Mouse (Mus musculus) lung, postnatal 4 days (tissue): ENCODE data around the gene Zfp113.
"Not testable (repeated sequence)": the region's sequence is repeated elsewhere in the genome, so short reads cannot be mapped to it uniquely, and the experiment has no call there.

Source experiments
- DNase-seq, 2 experiments: peaks; one replicate each; pipeline ENCODE4 v3.0.0; 2021

The Zfp113 gene

DNA sequence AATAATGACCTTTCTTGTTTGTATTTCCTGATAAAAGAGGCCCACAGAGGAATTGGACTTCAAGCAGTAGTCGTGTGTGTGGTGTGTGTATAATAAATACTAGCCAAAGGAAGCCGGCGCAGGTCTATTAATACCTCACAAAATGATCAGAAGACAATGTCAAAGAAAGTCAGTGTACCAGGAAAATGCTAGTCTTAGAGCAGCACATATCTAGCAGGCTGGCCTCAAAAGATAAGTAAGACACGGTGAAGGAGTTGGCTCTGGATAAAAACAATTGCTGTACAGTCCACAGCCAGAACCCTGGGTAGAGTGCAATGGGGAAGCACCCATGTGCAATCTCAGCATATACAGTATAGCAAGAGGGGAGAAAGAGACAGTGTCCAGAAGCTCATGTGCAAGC, 18.3 kb downstream of the Zfp113 start:
- DNase-seq, result no peak

DNA sequence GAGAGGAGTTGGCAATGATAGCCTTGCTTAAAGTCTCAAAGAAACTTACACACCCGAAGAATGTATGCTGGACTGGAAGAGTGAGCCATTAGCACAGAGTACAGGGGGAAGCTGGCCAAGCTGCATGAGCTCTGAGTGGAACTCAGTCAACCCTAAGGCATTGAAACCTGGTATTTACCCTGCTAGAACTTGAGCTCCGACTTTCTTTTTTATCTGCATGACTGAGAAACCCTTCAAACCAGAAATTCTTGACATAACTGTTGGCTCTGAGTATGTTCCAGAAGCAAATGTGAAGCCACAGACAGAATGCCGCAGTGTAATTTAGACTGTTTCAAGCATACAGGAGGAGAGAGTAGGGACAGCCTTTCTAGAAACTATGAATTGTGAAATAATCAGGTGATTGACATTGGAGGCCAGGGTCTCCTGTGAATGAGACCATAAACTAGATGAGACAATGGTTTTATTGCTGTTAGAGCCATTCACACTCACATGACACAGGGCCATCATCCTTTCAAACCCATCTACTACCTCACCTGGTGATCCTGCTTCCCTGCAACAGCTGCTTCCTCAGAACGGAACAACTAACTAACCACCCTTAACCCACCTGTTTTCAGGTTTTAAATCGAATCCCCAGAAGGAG, 23.0 kb downstream of the Zfp113 start:
- DNase-seq, result peak in 1 of 2 experiments; percentile 28

DNA sequence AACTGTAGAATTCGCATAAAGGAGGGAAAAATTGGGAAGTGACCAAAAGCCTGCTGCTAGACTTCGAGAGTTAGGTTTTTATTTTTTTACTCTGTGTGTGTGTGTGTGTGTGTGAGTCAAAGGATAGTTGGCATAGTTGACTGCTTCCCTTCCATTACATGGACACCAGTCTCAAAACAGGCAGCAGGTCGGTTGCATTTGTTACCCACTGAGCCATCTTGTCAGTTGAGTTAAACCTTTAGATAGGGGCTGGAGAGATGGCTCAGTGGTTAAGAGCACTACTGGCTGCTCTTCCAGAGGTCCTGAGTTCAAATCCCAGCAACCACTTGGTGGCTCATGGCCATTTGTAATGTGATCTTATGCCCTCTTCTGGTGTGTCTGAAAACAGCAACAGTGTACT, 37.5 kb downstream of the Zfp113 start:
- no peak for DNase-seq

DNA sequence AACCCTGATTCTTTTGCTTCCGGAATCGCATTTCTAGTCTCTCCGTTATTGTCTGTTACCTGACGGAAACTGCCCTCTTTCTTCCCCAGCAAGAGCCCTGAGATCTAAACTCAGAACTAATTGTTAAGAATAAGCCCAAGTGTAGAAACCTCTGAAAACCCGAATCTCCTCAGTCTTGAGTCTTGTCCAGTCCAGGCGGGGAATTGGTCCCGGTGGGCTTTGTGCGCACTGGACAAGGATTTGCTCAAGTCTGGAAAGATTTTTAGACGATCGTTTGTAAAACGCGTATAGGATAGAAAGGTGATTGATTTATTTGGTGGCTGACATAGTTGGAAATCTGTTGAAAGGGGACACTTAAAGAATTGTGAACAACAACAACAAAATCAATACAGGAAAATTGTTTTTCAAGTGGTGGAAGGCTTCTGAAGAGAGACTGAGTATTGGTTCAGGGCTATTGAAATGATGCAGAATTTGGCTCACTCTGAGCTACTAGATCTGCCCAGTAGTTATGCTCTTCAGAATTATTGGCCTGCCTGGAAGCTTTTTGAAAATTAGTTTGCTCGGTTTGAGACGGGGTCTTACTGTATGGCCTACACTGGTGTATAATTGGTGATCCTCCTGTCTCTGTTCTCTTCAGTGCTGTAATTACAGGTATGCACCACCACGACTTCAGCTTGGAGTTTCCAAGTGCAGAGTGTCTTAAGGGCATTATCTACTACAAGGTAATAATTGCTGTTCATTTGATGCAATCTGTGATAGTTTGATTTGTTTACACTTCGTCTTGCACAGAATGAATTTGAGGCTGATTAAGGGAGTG, 38.1 kb downstream of the Zfp113 start:
- no peak for DNase-seq

DNA sequence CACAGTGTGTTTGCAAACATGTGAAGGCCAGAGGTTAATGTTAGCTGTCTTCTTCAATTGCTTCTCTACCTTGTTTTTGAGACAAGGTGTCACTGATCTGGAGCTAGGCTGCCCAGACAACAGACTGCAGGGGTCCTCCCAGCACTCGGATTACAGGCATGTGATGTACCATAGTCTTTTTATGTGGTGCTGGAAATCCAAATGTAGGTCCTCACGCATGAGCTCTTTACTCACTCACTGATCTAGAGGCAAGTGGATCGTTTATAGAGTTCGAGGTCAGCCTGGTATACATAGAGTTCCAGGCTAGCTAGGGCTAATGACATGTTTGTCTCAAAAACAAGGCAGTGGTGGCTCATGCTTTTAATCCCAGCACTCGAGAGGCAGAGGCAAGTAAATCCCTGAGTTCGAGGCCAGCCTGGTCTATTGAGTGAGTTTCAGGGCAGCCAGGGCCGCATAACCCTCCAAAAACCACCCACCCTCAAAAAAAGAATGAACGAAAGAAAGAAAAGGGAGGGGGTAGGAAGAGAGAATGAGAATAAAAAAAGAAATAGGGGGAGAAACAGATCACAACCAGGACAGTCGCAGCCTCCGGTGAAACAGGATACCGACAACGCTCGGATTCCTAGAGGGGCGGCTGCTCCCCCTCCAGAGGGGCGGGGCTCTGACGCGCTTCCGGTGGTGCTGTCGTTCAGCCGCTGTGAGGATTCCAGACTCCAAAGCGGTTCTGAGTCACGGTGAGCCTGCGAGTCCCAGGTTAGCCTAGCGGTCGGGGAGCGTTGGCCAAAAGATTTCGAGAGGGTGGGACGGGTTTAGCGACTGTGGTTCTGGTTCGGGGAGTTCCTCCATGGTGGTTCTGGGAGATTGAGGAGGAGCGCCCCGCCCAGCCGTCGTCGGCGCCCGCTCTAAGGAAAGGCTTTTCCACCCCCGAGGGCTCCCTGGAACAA, 39.0 kb downstream of the Zfp113 start, which contains the start of gene Zscan21:
Gene Zscan21, plus strand, starts transcription at position 649 of the 944 bp plus-strand sequence.
- DNase-seq, result peak; percentile 92 to 93

DNA sequence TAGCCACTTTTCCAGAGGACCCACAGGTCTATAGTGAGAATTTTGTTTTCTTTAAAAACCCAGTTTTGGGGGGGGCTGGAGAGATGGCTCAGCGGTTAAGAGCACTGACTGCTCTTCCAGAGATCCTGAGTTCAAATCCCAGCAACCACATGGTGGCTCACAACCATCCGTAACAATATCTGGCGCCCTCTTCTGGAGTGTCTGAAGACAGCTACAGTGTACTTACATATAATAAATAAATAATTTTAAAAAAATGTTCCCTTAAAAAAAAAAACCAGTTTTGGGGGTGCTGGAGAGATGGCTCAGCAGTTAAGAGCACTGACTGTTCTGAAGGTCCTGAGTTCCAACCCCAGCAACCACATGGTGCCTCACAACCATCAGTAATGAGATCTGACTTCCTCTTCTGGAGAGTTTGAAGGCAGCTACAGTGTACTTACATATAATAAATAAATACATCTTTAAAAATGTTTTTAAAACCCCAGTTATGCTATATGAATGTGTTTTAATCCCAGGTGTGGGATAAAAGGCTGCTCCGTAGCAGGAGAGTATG, 45.6 kb downstream of the Zfp113 start:
- DNase-seq, result not testable (repeated sequence)

DNA sequence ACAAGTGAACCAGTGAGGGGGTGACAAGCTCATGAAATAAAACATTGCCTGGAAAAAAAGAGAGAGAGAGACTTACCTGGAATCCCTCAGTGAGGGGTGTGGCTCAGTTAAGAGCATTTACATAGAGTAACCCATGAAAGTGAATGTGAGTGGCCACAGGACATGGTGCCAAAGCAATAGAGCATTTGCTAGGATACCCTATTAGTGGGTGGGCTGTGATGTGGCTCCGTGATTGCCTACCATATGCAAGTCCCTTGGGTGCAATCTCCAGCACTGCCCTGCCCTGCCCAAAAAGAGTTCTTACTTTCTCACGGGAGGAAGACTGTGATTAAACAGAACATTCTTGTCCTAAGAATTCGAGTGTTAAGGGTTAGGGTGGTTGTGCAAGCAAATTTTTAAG, 48.4 kb downstream of the Zfp113 start:
- DNase-seq, result no peak

DNA sequence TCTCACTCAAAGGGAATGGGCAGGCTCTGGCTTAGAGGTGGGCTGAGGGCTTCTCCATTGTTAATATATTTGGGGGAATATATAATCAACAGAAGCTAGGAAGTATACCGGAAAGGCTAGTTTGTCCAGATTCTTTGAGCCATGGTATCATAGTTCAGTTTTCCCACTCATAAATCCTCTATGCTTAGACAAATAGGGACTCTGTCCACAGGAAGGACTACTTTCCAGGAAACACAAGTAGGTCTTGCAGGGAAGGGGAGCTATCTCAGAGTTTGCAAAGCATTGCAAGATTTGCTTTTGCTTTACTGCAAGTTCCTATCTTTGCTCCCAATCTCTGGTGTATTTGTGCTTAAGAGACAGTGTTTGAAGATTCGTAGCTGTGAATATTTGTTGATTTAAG, 50.6 kb downstream of the Zfp113 start:
- no peak for DNase-seq

DNA sequence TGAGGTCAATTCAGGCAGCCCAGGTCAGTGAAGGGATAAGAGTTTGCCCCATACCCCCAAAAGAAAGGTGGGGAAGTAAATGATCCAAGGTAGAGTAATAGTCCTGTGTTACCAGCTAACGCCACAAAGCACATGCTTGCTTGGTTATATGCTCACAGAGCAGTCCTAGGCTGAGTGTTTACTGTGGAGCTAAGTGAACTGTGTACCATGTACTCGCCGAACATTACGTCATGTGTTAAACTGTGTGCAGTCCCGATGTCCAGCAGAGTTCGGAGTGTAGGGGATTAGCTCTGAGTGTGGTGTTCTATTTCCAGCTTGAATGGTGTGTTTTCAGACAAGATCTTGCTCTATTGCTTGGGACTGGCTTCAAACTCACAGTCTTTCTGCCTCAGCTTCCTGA, 61.1 kb downstream of the Zfp113 start:
- no peak for DNase-seq

DNA sequence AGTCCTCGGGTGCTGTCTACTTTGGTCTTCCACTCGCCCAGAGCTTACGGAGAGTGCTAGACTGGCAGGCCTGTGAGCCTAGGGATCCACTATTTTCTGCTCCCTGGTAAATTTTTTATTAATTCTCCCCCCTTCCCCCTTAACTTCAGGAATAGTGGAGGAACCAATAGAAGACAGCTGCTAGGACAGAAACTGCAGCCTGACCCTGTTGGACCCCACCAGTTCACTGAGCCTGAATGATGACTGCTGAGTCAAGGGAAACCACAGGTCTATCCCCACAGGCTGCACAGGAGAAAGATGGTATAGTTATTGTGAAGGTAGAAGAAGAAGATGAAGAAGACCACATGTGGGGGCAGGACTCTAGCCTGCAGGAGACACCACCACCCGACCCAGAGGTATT, 62.8 kb downstream of the Zfp113 start:
- no peak for DNase-seq

DNA sequence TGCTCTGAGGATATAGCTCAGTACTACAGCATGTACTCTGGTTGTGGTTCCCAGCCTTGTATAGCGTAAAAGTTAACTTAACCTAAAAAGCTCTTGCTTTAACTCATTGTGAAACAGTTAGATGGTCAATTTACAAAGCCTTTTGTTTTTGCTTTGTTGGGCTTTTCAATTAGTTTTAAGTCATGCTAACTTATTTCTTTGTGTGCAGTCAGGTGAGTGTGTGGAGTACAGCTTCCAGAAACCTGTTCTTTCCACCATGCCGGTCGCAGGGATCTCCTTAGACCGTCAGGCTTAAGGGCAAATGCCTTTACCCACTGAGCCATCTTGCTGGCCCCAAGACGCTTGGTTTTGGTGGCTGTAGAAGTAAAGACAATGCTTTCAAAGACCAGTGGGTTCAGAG, 64.8 kb downstream of the Zfp113 start:
- no peak for DNase-seq

DNA sequence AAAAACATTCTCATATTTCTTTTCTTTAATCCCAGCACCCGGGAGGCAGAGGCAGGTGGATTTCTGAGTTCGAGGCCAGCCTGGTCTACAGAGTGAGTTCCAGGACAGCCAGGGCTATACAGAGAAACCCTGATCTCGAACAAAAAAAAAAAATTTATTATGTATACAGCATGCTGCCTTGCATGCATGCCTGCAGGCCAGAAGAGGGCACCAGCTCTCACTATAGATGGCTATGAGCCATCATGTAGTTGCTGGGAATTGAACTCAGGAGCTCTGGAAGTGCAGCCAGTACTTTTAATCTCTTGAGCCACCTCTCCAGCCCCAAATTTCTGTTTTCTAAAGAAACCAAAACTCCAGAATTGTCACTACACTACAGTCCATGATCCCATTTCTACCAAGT, 65.3 kb downstream of the Zfp113 start:
- DNase-seq, result peak in 1 of 2 experiments; percentile 21
